8 mouse cellular contexts compared by ENCODE assay signal in genomic region chr3:143379193-143379592, GRCm38 (mm10).
DNase-seq lines count a peak whose midpoint lies in the region; ATAC-seq and TF ChIP-seq lines count a peak whose summit lies in the region.

No protein-coding gene starts in this region.

- WGBS in forebrain, embryonic 13.5 days: 16% methylated on average over 13 of the region's 13 CpGs
- 8% methylated on average over 13 of the region's 13 CpGs for WGBS in liver, embryonic 16.5 days (ENCODE audit: insufficient replicate concordance)
- 18% methylated on average over 13 of the region's 13 CpGs for WGBS in olfactory bulb, adult 2 months
- 7% methylated on average over 13 of the region's 13 CpGs for WGBS in thymus, adult 2 months

- TF ChIP-seq POLR2A in olfactory bulb, adult 2 months (IDR thresholded peaks at IDR 0.05; ENCODE audit: insufficient read depth, low read depth, low read length): no peak
- no peak for TF ChIP-seq POLR2A in thymus, adult 2 months (IDR thresholded peaks at IDR 0.05; ENCODE audit: control insufficient read depth, extremely low read depth, insufficient read depth, low read length, poor library complexity)

- peak; percentile 18 for DNase-seq in CD4-positive helper T cell, adult 2 months (ENCODE audit: low read depth, low spot score)
- DNase-seq in brain, embryonic 18.5 days (ENCODE audit: low read depth, low spot score): peak; percentile 26
- peak; percentile 57 to 76 for DNase-seq in heart, postnatal 14 days
- peak; percentile 85 to 88 for DNase-seq in kidney, postnatal 4 days
- peak; percentile 76 for DNase-seq in thymus, adult 2 months

- no peaks in the 10 kb centered on the region for H3K9me3 ChIP-seq in forebrain, embryonic 13.5 days (replicated peaks)
- no peaks in the 10 kb centered on the region for H3K9me3 ChIP-seq in liver, embryonic 16.5 days (replicated peaks; ENCODE audit: control insufficient read depth, low read length)

- H3K27ac ChIP-seq in forebrain, embryonic 13.5 days: no peak overlapping the region
- H3K27ac ChIP-seq in liver, embryonic 16.5 days (ENCODE audit: low read length): no peak overlapping the region
- H3K27ac ChIP-seq in olfactory bulb, adult 2 months (ENCODE audit: insufficient read depth, low read depth, low read length): no peak overlapping the region
- no peak overlapping the region for H3K27ac ChIP-seq in thymus, adult 2 months (ENCODE audit: control insufficient read depth, insufficient read depth, low read length)

- H3K9ac ChIP-seq in forebrain, embryonic 13.5 days: no peak overlapping the region
- no peak overlapping the region for H3K9ac ChIP-seq in liver, embryonic 16.5 days (ENCODE audit: low read depth, low read length)

- H3K27me3 ChIP-seq in forebrain, embryonic 13.5 days: no peaks in the 10 kb centered on the region
- H3K27me3 ChIP-seq in liver, embryonic 16.5 days (ENCODE audit: control insufficient read depth, insufficient read depth, low read depth, low read length): no peaks in the 10 kb centered on the region
- no peaks in the 10 kb centered on the region for H3K27me3 ChIP-seq in thymus, adult 2 months (ENCODE audit: control insufficient read depth, insufficient read depth, low read length)

- ATAC-seq in forebrain, embryonic 13.5 days: peak; percentile 86
- peak; percentile 53 for ATAC-seq in liver, embryonic 16.5 days (ENCODE audit: low read depth)

- intact Hi-C loops in heart, postnatal 14 days (cut with DNase I): no loop called here

- peak; percentile 72 for TF ChIP-seq CTCF in olfactory bulb, adult 2 months (IDR thresholded peaks at IDR 0.05; ENCODE audit: insufficient read depth, low read depth, low read length)
- TF ChIP-seq CTCF in thymus, adult 2 months (IDR thresholded peaks at IDR 0.05; ENCODE audit: borderline replicate concordance, control insufficient read depth, extremely low read depth, insufficient read depth, low read length, poor library complexity): peak; percentile 81; the same call in 1 of the 2 replicates

- no peaks in the 10 kb centered on the region for H3K36me3 ChIP-seq in forebrain, embryonic 13.5 days (ENCODE audit: poor library complexity, severe bottlenecking)
- H3K36me3 ChIP-seq in liver, embryonic 16.5 days (ENCODE audit: control insufficient read depth, insufficient read depth): no peaks in the 10 kb centered on the region
- no peaks in the 10 kb centered on the region for H3K36me3 ChIP-seq in thymus, adult 2 months (ENCODE audit: control insufficient read depth, insufficient read depth, low read length)

- H3K4me3 ChIP-seq in forebrain, embryonic 13.5 days: no peak overlapping the region
- H3K4me3 ChIP-seq in liver, embryonic 16.5 days (ENCODE audit: low read depth, low read length): no peak overlapping the region
- H3K4me3 ChIP-seq in olfactory bulb, adult 2 months (ENCODE audit: insufficient read depth, low read depth, low read length): no peak overlapping the region
- no peak overlapping the region for H3K4me3 ChIP-seq in thymus, adult 2 months (ENCODE audit: control insufficient read depth, insufficient read depth, low read length)

- H3K4me1 ChIP-seq in forebrain, embryonic 13.5 days: 0 out of 2 replicates have a peak, but pooled peaks cover 3% of the 10 kb centered on the region
- H3K4me1 ChIP-seq in liver, embryonic 16.5 days (ENCODE audit: control insufficient read depth, low read depth, low read length): no peaks in the 10 kb centered on the region
- peaks cover 3% of the 10 kb centered on the region; the same call in 1 of the 2 replicates for H3K4me1 ChIP-seq in olfactory bulb, adult 2 months (ENCODE audit: control insufficient read depth, insufficient read depth, low read length)
- no peaks in the 10 kb centered on the region for H3K4me1 ChIP-seq in thymus, adult 2 months (replicated peaks; ENCODE audit: control insufficient read depth, insufficient read depth, low read length)

- no peak overlapping the region for H3K4me2 ChIP-seq in forebrain, embryonic 13.5 days
- H3K4me2 ChIP-seq in liver, embryonic 16.5 days (ENCODE audit: low read depth, low read length): no peak overlapping the region

Comparison
In these comparisons a context has a peak if more than half of its experiments do, and no peak if none do; other contexts are left out.
1. DNase-seq: peak in every context shown above with its lines; median percentile 86 in kidney, postnatal 4 days; 76 in thymus, adult 2 months; 66 in heart, postnatal 14 days; 26 in brain, embryonic 18.5 days; 18 in CD4-positive helper T cell, adult 2 months.